Mouse (Mus musculus) limb, embryonic 12.5 days (tissue): Measurements from ENCODE around the gene Ier3. TPM values are rescaled to one million over a fixed set of nuclear protein-coding genes. Genes with fewer than 3 reads are reported as not detected.

Experiments used
- ATAC-seq: fragments of 200-750 bp; cut with Nextera tagmentation; 2 replicates; pipeline ENCODE4 v1.8.0; 2017; ENCODE audit warnings: low read depth, moderate TSS enrichment; ENCODE audit not compliant: insufficient number of reproducible peaks, insufficient read depth, low FRiP score, low TSS enrichment
- H3K27ac ChIP-seq: fragments of 300-500 bp; sonication (generic); 2 replicates; pipeline ENCODE4 v1.5.1; 2016; ENCODE audit warnings: mild to moderate bottlenecking, moderate library complexity
- H3K27me3 ChIP-seq: fragments of 300-500 bp; sonication (generic); 2 replicates; pipeline ENCODE4 v1.6.1; 2016; ENCODE audit warnings: mild to moderate bottlenecking, moderate library complexity
- H3K36me3 ChIP-seq: fragments of 300-500 bp; sonication (generic); 2 replicates; pipeline ENCODE4 v1.6.1; 2016; ENCODE audit warnings: mild to moderate bottlenecking, moderate library complexity
- H3K4me1 ChIP-seq: fragments of 300-500 bp; sonication (generic); replicated peaks from 2 replicates; pipeline ENCODE4 v1.6.1; 2016
- H3K4me2 ChIP-seq: fragments of 300-500 bp; sonication (generic); 2 replicates; pipeline ENCODE4 v1.6.1; 2016; ENCODE audit warnings: mild to moderate bottlenecking, moderate library complexity
- H3K4me3 ChIP-seq: fragments of 300-500 bp; sonication (generic); replicated peaks from 2 replicates; pipeline ENCODE4 v1.5.1; 2016; ENCODE audit warnings: mild to moderate bottlenecking
- H3K9ac ChIP-seq: fragments of 300-500 bp; sonication (generic); replicated peaks from 2 replicates; pipeline ENCODE4 v1.6.1; 2016; ENCODE audit warnings: mild to moderate bottlenecking, moderate library complexity
- H3K9me3 ChIP-seq: fragments of 300-500 bp; sonication (generic); 2 replicates; pipeline ENCODE4 v1.6.1; 2016; ENCODE audit warnings: mild to moderate bottlenecking, moderate library complexity
- WGBS: fragments of 180-500 bp; shearing (Covaris S2); methylation state at CpG from one replicate; pipeline ENCODE4 v1.1.7; 2016; 5-methylcytosine and 5-hydroxymethylcytosine counted together
- microRNA-seq: library from miRNA; unstranded; fragments of <30 nt; microRNA quantifications from one replicate; pipeline ENCODE4, GENCODE M21; 2017
- polyA plus RNA-seq: library from polyadenylated mRNA; unstranded; fragments of >200 nt; fragmentation: Nextera tagmentation; extraction: Ambion mirVana; gene quantifications from 2 replicates; pipeline ENCODE4 v1.2.1, GENCODE M21; 2016

Gene Ier3
- polyA plus RNA-seq, 1 experiment from 2014 or later, result 9.9 TPM

GRCm38 (mm10) chr17:35868961-35869345 is 47.5 kb downstream of the Ier3 start:
- H3K4me1 ChIP-seq, result peaks cover 55% of the 10 kb centered on the region
- H3K9ac ChIP-seq, result peak overlapping the region; percentile 79
- H3K27me3 ChIP-seq, result no peaks in the 10 kb centered on the region
- H3K4me2 ChIP-seq, result peak overlapping the region; percentile 98
- H3K9me3 ChIP-seq, result 0 out of 2 replicates have a peak, but pooled peaks cover 3% of the 10 kb centered on the region
- H3K36me3 ChIP-seq, result peaks cover 47% of the 10 kb centered on the region
- H3K4me3 ChIP-seq, result peak overlapping the region; percentile 67
- H3K27ac ChIP-seq, result peak overlapping the region; percentile 76
- no peak for ATAC-seq
- 7% methylated on average over 7 of the region's 7 CpGs for WGBS

- Histone ChIP-seq H3K4me3 (peak overlapping the region; percentile 67), H3K4me2 (peak overlapping the region; percentile 98), H3K27ac (peak overlapping the region; percentile 76), H3K27me3 (no peaks in the 10 kb centered on the region), H3K36me3 (peaks cover 47% of the 10 kb centered on the region), H3K4me1 (peaks cover 52% of the 10 kb centered on the region), H3K9ac (peak overlapping the region; percentile 79), H3K9me3 (0 out of 2 replicates have a peak, but pooled peaks cover 3% of the 10 kb centered on the region)
- 6% methylated on average over 7 of the region's 7 CpGs for WGBS
- no peak for ATAC-seq
Measured at GRCm38 (mm10) chr17:35869346-35870067, 48.0 kb downstream of the Ier3 start.

DNA sequence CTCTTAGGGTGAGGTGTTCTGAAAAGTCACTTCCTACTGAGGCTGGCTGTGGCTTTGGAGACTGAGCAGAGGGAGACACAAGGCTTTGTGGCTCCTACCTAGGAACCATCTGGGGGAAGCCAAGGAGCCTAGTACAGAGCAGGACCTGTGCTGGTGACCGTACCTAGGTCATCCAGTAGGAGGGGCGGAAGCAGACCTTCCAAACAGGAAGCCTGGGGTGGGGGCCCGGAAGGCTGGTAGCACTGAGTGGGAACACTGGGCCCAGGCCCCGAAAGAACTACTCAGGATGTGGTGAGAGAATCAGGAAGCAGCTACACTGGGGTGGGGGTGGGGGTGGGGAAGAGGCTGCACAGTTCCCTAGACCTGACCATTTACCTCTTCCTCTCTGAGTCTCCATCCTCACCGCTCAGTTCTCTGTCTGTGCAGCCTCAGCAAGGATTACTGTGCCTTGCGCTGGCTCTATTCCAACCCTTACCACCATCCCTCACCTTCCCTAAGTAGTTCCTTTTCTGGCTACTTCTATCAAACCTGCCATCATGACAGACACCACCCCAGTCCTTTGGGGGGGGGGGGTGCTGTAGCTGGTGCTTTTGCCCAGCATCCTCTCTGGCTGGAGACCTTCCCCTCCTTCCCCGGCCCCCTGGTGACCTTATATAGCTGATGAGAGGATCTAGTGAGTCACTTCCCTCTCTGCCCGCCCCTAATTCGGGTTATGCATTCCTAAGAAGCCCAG is 48.8 kb downstream of the Ier3 start:
- Histone ChIP-seq H3K27me3 (no peaks in the 10 kb centered on the region), H3K4me3 (peak overlapping the region; percentile 67), H3K9me3 (0 out of 2 replicates have a peak, but pooled peaks cover 3% of the 10 kb centered on the region), H3K4me1 (peaks cover 45% of the 10 kb centered on the region), H3K9ac (peak overlapping the region; percentile 79), H3K27ac (peak overlapping the region; percentile 76), H3K4me2 (peak overlapping the region; percentile 98), H3K36me3 (peaks cover 54% of the 10 kb centered on the region)
- 61% methylated on average over 9 of the region's 9 CpGs for WGBS
- no peak for ATAC-seq

- peak overlapping the region; percentile 98 for H3K4me2 ChIP-seq
Measured at GRCm38 (mm10) chr17:35870884-35871696, 49.6 kb downstream of the Ier3 start.

More at GRCm38 (mm10) chr17:35870884-35871696, 49.6 kb downstream of the Ier3 start:
- H3K9ac ChIP-seq, result peak overlapping the region; percentile 79; the same call in 1 of the 2 replicates
- peaks cover 59% of the 10 kb centered on the region for H3K36me3 ChIP-seq
- 0 out of 2 replicates have a peak, but pooled peaks cover 3% of the 10 kb centered on the region for H3K9me3 ChIP-seq
- 88% methylated on average over 8 of the region's 8 CpGs for WGBS
- H3K4me3 ChIP-seq, result peak overlapping the region; percentile 67
- H3K27me3 ChIP-seq, result no peaks in the 10 kb centered on the region
- H3K4me1 ChIP-seq, result peaks cover 45% of the 10 kb centered on the region
- ATAC-seq, result no peak
- peak overlapping the region; percentile 76; the same call in 1 of the 2 replicates for H3K27ac ChIP-seq

Small RNA genes lying within 50 kb of the gene (microRNA-seq; reads per million reads assigned to microRNA genes)
- gene Gm28033, result not detected

Other genes starting within 250 kb of the Ier3 start
- gene Sfta2, start 220.1 kb upstream of the Ier3 start, polyA plus RNA-seq, result not detected in 2 replicates
- not detected in 2 replicates for gene Gm9573, start 195.0 kb upstream of the Ier3 start, polyA plus RNA-seq
- gene Mucl3, start 178.0 kb upstream of the Ier3 start, polyA plus RNA-seq, result 0.08 and 0.10 TPM in 2 replicates
- gene Vars2, start 154.1 kb upstream of the Ier3 start, polyA plus RNA-seq, result 20.0 and 23.4 TPM in 2 replicates
- 53.6 and 58.2 TPM in 2 replicates for gene Gtf2h4, start 147.9 kb upstream of the Ier3 start, polyA plus RNA-seq
- 38.4 and 40.6 TPM in 2 replicates for gene Ddr1, start 117.1 kb upstream of the Ier3 start, polyA plus RNA-seq
- gene Flot1, start 1.5 kb downstream of the Ier3 start, polyA plus RNA-seq, result 45.8 and 45.9 TPM in 2 replicates
- 1,183 and 1,215 TPM in 2 replicates for gene Tubb5, start 16.6 kb downstream of the Ier3 start, polyA plus RNA-seq
- 16.9 and 19.4 TPM in 2 replicates for gene Mdc1, start 19.8 kb downstream of the Ier3 start, polyA plus RNA-seq
- 51.3 and 52.5 TPM in 2 replicates for gene Nrm, start 39.6 kb downstream of the Ier3 start, polyA plus RNA-seq
- 21.3 and 24.0 TPM in 2 replicates for gene Ppp1r18, start 43.9 kb downstream of the Ier3 start, polyA plus RNA-seq
- 56.9 and 64.3 TPM in 2 replicates for gene Dhx16, start 58.1 kb downstream of the Ier3 start, polyA plus RNA-seq
- gene 2310061I04Rik, start 75.7 kb downstream of the Ier3 start, polyA plus RNA-seq, result 18.6 and 24.8 TPM in 2 replicates
- gene Atat1, start 88.4 kb downstream of the Ier3 start, polyA plus RNA-seq, result 139 and 143 TPM in 2 replicates
- 61.2 and 66.8 TPM in 2 replicates for gene Mrps18b, start 94.7 kb downstream of the Ier3 start, polyA plus RNA-seq
- gene Ppp1r10, start 94.8 kb downstream of the Ier3 start, polyA plus RNA-seq, result 50.4 and 50.7 TPM in 2 replicates
- 102 and 107 TPM in 2 replicates for gene Abcf1, start 148.1 kb downstream of the Ier3 start, polyA plus RNA-seq
- 59.2 and 59.7 TPM in 2 replicates for gene Gnl1, start 158.2 kb downstream of the Ier3 start, polyA plus RNA-seq
- gene Prr3, start 158.6 kb downstream of the Ier3 start, polyA plus RNA-seq, result 39.0 and 46.2 TPM in 2 replicates
- 3.0 and 3.2 TPM in 2 replicates for gene H2-T24, start 198.9 kb downstream of the Ier3 start, polyA plus RNA-seq
- gene H2-T23, start 211.2 kb downstream of the Ier3 start, polyA plus RNA-seq, result 4.2 and 6.4 TPM in 2 replicates
- 14.0 and 15.4 TPM in 2 replicates for gene H2-T22, start 221.1 kb downstream of the Ier3 start, polyA plus RNA-seq
- gene Gm6034, start 221.3 kb downstream of the Ier3 start, polyA plus RNA-seq, result not detected in 2 replicates
- not detected in 2 replicates for gene Gm11127, start 236.7 kb downstream of the Ier3 start, polyA plus RNA-seq